Mouse (Mus musculus) E14TG2a.4 (cell line): Measurements from ENCODE around the gene Msx1.

Source experiments
- CTCF ChIP-seq: conservative IDR thresholded peaks from 2 replicates; pipeline ENCODE4 v1.5.1; 2014; ENCODE audit warnings: low read length
- NANOG ChIP-seq: IDR thresholded peaks from 2 replicates; pipeline ENCODE4 v1.6.1; 2014; ENCODE audit warnings: borderline replicate concordance, low read length, mixed read lengths
- POU5F1 ChIP-seq: IDR thresholded peaks from 2 replicates; pipeline ENCODE4 v1.6.1; 2014; ENCODE audit warnings: low read length, borderline replicate concordance

DNA sequence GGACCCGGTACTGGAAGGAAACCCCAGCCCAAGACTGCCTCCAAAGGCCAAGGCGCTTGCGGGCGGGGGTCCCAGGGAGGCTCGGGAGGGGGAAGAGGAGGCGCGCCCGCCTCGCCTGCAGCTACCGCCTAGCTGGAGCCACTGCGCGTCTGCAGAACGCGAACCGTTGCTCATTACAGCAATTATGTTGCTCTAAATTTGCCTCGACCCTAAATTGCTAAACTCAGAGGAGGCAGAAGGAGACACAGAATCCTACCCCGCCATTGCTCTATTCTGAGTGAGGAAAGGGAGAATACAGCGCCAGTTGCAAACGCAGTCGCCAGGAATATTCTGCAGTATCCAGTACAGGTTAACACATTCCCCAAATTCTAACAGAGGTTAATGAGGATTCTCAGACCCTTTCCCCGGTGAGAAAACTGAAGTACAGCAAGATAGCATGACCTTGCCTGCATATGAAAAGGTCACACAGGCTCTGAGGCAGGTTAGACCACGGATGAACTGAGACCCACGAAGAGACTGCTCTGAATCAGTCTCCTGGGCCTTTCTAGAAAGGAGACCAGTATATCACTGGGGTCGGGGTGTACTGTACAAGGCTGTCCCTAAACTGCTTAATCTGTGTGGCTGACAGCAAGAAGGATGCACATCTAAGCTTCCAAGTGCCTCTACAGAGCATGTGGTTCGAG lies 5.7 kb downstream of the Msx1 start:
- TF ChIP-seq CTCF (no peak), NANOG (no peak), POU5F1 (no peak)
